Mouse (Mus musculus): ENCODE measurements around the gene Ticam1. TPM values are rescaled to one million over a fixed set of nuclear protein-coding genes. Genes with fewer than 3 reads are reported as not detected.
A peak's percentile ranks its signal among the peaks of the same experiment; 100 is the strongest.

Gene Ticam1
- polyA plus RNA-seq, 1 experiment from 2014 or later = 1.3 TPM

DNA sequence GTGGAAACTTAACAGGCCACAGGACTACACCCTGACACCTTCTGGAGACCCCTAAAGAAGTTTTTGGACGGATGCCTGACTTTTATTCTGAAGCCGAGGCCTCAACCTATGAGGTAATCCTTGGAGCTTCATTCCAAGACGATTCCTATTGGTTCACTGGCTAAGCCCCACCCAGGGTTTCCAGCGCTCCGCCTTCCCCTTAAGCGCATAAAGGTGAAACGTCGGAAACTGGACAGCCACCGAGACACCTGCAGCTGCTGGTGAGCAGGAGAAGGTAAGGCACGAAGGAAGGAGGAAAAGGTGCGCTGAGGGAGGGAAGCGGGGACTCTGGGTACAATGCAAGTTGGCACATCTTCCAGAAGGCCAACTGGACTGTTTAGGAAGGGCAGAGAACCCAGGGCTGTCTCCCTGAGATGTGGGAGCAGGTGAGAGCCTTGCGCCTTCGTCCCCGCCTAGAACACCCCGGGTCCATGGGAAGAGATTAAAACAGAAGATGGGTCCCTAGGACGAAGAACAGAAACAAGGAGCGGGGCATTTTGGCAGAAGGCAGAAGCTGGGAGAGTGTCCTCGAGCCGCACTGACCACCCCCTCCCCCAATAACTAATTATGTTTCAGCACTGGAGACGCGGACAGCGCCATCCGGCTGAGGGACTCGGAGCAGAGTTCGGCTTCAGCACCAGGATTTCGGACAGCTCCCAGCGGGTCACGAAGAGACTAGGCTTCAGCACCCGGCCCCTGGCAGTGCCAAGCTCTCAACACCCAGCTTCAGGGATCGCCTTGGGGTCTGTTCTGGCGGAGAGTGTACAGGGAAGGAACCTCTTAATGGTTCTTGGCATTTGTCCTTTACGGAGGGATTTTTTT, 34.8 kb downstream of the Ticam1 start:
- WGBS = under 1% methylated on average over 33 of the region's 33 CpGs
- ATAC-seq = peak; percentile 84
- H3K27me3 ChIP-seq = peaks cover 42% of the 10 kb centered on the region; the same call in 1 of the 2 replicates
- H3K9me3 ChIP-seq = no peaks in the 10 kb centered on the region
- H3K36me3 ChIP-seq = no peaks in the 10 kb centered on the region
- H3K4me2 ChIP-seq (replicated peaks) = peak overlapping the region; percentile 55
- H3K27ac ChIP-seq = no peak overlapping the region
- peaks cover 6% of the 10 kb centered on the region; the same call in 1 of the 2 replicates for H3K4me1 ChIP-seq (replicated peaks)
- H3K9ac ChIP-seq (replicated peaks) = peak overlapping the region; percentile 58
- H3K4me3 ChIP-seq (replicated peaks) = peak overlapping the region; percentile 45

DNA sequence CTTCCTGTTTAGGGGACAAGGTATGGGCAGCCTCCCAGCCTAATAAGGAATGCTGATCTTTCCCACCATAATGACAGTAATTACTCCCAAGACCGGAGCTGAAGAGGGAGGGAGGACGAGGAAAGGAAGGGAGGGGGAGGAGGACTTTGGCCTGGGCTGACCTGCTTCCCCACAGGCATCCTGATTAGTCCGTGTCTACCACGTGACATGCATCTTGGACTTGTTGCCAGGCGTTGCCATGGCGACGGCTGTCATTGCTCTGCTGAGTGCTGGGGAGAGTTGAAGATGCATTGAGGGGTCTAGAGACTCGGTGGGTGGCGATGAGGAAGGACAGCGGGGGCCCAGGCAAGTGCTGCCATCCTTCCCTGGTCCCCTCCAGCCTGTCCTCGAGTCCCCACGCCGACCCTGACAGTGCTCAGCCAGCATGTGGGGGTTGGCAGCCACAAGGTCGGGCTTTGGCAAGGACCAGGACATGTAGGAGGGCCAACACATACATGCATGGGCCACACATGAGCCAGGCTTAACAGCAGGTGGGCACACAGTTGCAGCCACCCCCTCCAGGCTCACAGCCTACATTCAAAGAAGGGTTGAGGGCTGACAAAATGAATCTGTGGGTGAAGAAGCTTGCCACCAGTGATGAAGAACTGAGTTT, 42.6 kb downstream of the Ticam1 start:
- Histone ChIP-seq H3K27ac (peak overlapping the region; percentile 77), H3K27me3 (peaks cover 7% of the 10 kb centered on the region; the same call in 1 of the 2 replicates), H3K4me3 (replicated peaks) (peak overlapping the region; percentile 18), H3K9me3 (no peaks in the 10 kb centered on the region), H3K9ac (replicated peaks) (peak overlapping the region; percentile 44), H3K36me3 (no peaks in the 10 kb centered on the region), H3K4me2 (replicated peaks) (peak overlapping the region; percentile 51), H3K4me1 (replicated peaks) (peaks cover 17% of the 10 kb centered on the region)
- ATAC-seq = peak; percentile 95
- 3% methylated on average over 14 of the region's 14 CpGs for WGBS

DNA sequence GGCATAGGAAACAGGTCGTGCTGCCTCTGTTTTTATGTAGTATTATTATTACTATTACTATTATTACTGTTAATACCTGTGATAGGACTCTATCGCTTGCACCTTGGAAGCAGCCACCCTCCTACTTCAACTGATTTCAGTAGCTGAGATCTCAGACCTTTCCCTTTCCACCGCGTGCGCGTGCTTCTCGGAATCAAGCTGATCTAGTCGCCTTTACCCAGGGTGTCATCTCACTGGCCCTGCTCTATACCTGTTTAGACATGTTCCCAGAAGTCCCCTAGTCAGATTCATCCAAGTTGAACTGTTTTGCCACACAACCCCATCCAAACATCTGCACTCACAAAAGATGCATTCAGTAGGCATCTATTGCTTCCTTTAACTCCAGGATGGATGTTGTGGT, 43.2 kb downstream of the Ticam1 start:
- Histone ChIP-seq H3K4me3 (replicated peaks) (peak overlapping the region; percentile 14; the same call in 1 of the 2 replicates), H3K4me1 (replicated peaks) (peaks cover 17% of the 10 kb centered on the region), H3K4me2 (replicated peaks) (peak overlapping the region; percentile 51), H3K36me3 (no peaks in the 10 kb centered on the region), H3K9me3 (no peaks in the 10 kb centered on the region), H3K9ac (replicated peaks) (peak overlapping the region; percentile 44), H3K27ac (peak overlapping the region; percentile 77), H3K27me3 (peaks cover 7% of the 10 kb centered on the region; the same call in 1 of the 2 replicates)
- 47% methylated on average over 8 of the region's 8 CpGs for WGBS
- 0 out of 2 replicates have a peak, but pooled peaks have one; percentile 16 for ATAC-seq

DNA sequence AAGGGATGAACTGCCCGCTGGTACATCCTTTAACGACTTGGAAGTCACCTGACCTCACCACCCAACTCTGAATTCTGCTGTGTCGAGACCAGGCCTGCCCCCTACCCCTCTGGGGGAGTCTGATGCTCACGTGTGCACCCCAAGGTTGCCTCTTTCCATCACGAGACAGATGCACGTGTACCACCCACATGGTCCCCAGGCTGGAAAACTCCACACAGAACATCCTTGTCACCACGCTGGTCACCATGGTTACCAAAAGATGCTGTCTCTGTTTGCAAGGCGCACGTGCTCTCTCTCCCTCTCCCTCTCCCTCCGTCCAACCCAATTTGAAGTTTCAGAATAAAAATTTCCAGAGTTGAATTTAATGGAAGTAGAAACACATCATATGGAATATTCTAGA, 46.6 kb downstream of the Ticam1 start:
- ATAC-seq = no peak
- Histone ChIP-seq H3K27ac (no peak overlapping the region), H3K36me3 (no peaks in the 10 kb centered on the region), H3K4me3 (replicated peaks) (no peak overlapping the region), H3K9me3 (no peaks in the 10 kb centered on the region), H3K9ac (replicated peaks) (no peak overlapping the region), H3K4me2 (replicated peaks) (no peak overlapping the region), H3K4me1 (replicated peaks) (peaks cover 14% of the 10 kb centered on the region), H3K27me3 (no peaks in the 10 kb centered on the region)
- 60% methylated on average over 10 of the region's 10 CpGs for WGBS

DNA sequence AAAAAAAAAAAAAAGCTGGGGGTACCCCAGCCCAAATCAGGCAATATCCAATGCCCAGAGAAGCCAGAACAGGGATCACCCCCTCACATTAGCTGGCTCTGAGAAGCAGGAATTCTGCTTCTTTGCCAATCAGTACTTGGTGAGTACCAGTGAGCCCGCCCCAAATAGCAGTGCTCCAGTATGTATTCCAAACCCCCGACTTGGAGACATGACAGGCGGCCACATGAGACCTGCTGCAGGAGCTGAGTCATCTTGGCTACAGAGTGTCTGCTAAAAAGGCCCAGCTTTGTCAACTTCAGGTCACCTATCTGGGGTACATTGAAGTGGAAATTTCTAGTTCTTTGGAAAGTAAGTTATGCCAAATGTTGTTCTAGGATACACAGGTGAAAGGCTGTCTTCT, 50.0 kb downstream of the Ticam1 start:
- Histone ChIP-seq H3K27me3 (no peaks in the 10 kb centered on the region), H3K4me3 (replicated peaks) (no peak overlapping the region), H3K9ac (replicated peaks) (no peak overlapping the region), H3K4me1 (replicated peaks) (no peaks in the 10 kb centered on the region), H3K36me3 (no peaks in the 10 kb centered on the region), H3K9me3 (no peaks in the 10 kb centered on the region), H3K27ac (no peak overlapping the region), H3K4me2 (replicated peaks) (no peak overlapping the region)
- WGBS = 73% methylated on average over 3 of the region's 3 CpGs
- ATAC-seq = no peak

DNA sequence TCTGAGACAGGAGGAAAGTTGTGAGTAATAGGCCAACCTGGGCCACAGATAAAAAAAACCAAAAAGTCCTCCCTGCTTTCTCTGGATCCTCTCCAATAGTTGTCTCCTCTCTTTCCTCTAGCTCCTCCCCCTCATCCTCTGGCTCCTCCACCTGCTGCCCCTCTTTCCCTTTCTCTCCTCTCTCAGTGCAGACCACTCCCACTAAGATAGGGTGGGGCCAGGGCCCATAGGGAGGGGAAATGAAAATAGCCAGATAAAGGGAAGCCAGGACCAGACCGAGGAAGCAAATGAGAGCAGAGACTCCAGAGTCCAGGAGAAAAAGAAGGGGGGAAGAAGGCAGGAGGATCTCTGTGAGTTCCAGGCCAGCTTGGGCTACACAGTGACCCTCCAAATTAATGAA, 51.7 kb downstream of the Ticam1 start:
- Histone ChIP-seq H3K4me1 (replicated peaks) (no peaks in the 10 kb centered on the region), H3K4me3 (replicated peaks) (no peak overlapping the region), H3K4me2 (replicated peaks) (no peak overlapping the region), H3K36me3 (no peaks in the 10 kb centered on the region), H3K27ac (no peak overlapping the region), H3K27me3 (no peaks in the 10 kb centered on the region), H3K9me3 (no peaks in the 10 kb centered on the region), H3K9ac (replicated peaks) (no peak overlapping the region)
- WGBS = 50% methylated on average over 1 of the region's 1 CpGs
- ATAC-seq = no peak

DNA sequence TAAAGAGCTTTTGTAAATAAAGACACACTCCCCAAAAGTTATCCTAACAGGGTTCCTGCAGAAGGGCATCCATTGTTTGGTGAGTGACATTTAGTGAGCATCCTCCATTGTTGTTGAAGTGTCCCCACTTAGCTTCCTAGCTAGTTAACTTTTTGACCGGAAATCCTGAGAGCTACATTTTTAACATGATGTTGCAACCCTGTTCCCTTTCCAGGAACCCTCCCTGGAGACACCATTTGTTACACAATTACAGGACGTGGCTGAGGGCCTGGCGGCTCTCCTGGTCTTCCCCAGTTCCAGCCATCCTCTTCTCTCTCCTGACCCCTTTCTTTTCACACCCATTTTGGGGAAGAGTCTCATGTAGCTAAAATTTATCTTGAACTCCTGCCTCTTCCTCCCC, 56.8 kb downstream of the Ticam1 start:
- Histone ChIP-seq H3K27me3 (no peaks in the 10 kb centered on the region), H3K36me3 (peaks cover 4% of the 10 kb centered on the region; the same call in 1 of the 2 replicates), H3K9me3 (no peaks in the 10 kb centered on the region), H3K27ac (no peak overlapping the region), H3K4me3 (replicated peaks) (no peak overlapping the region; the same call in 1 of the 2 replicates), H3K9ac (replicated peaks) (no peak overlapping the region), H3K4me2 (replicated peaks) (no peak overlapping the region), H3K4me1 (replicated peaks) (peaks cover 25% of the 10 kb centered on the region)
- no peak for ATAC-seq
- WGBS = 79% methylated on average over 3 of the region's 3 CpGs

MicroRNAs encoded within 50 kb of the gene (microRNA counts, 519-probe panel; counts per million panel counts)
- microRNA mmu-miR-7b = 2,141 counts per million, percentile 60 among the panel's probes with 10 or more counts

Small RNAs within 50 kb of the gene (microRNA-seq; reads per million reads assigned to microRNA genes)
- 1,625 reads per million, percentile 83 among the genes with 10 or more reads in this experiment for gene Mir7b

Other genes with a start within 250 kb of the Ticam1 start
- 113 and 123 TPM in 2 replicates for gene Sh3gl1, start 240.2 kb downstream of the Ticam1 start, polyA plus RNA-seq (2015; fragmentation: Nextera tagmentation; extraction: Ambion mirVana)
- 10.1 and 11.0 TPM in 2 replicates for gene Chaf1a, start 236.3 kb downstream of the Ticam1 start, polyA plus RNA-seq (2015; fragmentation: Nextera tagmentation; extraction: Ambion mirVana)
- gene Ubxn6, start 201.8 kb downstream of the Ticam1 start, polyA plus RNA-seq (2015; fragmentation: Nextera tagmentation; extraction: Ambion mirVana) = 73.7 and 78.6 TPM in 2 replicates
- gene Hdgfl2, start 197.2 kb downstream of the Ticam1 start, polyA plus RNA-seq (2015; fragmentation: Nextera tagmentation; extraction: Ambion mirVana) = 156 and 159 TPM in 2 replicates
- gene Plin4, start 167.0 kb downstream of the Ticam1 start, polyA plus RNA-seq (2015; fragmentation: Nextera tagmentation; extraction: Ambion mirVana) = 0.04 and 0.11 TPM in 2 replicates
- 0.43 and 0.55 TPM in 2 replicates for gene Plin5, start 159.2 kb downstream of the Ticam1 start, polyA plus RNA-seq (2015; fragmentation: Nextera tagmentation; extraction: Ambion mirVana)
- 0.15 TPM in 1 of 2 replicates, not detected in the other for gene Lrg1, start 154.8 kb downstream of the Ticam1 start, polyA plus RNA-seq (2015; fragmentation: Nextera tagmentation; extraction: Ambion mirVana)
- gene Sema6b, start 136.4 kb downstream of the Ticam1 start, polyA plus RNA-seq (2015; fragmentation: Nextera tagmentation; extraction: Ambion mirVana) = 7.6 and 10.4 TPM in 2 replicates
- 8.2 and 8.7 TPM in 2 replicates for gene Tnfaip8l1, start 114.3 kb downstream of the Ticam1 start, polyA plus RNA-seq (2015; fragmentation: Nextera tagmentation; extraction: Ambion mirVana)
- 64.6 and 68.4 TPM in 2 replicates for gene Mydgf, start 92.9 kb downstream of the Ticam1 start, polyA plus RNA-seq (2015; fragmentation: Nextera tagmentation; extraction: Ambion mirVana)
- gene Dpp9, start 57.9 kb downstream of the Ticam1 start, polyA plus RNA-seq (2015; fragmentation: Nextera tagmentation; extraction: Ambion mirVana) = 26.6 and 29.3 TPM in 2 replicates
- gene Fem1a, start 20.0 kb downstream of the Ticam1 start, polyA plus RNA-seq (2015; fragmentation: Nextera tagmentation; extraction: Ambion mirVana) = 18.1 and 19.4 TPM in 2 replicates
- 14.8 and 16.7 TPM in 2 replicates for gene Plin3, start 16.1 kb upstream of the Ticam1 start, polyA plus RNA-seq (2015; fragmentation: Nextera tagmentation; extraction: Ambion mirVana)
- not detected in 2 replicates for gene Arrdc5, start 23.5 kb upstream of the Ticam1 start, polyA plus RNA-seq (2015; fragmentation: Nextera tagmentation; extraction: Ambion mirVana)
- 59.9 and 62.8 TPM in 2 replicates for gene Uhrf1, start 26.5 kb upstream of the Ticam1 start, polyA plus RNA-seq (2015; fragmentation: Nextera tagmentation; extraction: Ambion mirVana)
- 62.1 and 77.3 TPM in 2 replicates for gene Kdm4b, start 49.3 kb upstream of the Ticam1 start, polyA plus RNA-seq (2015; fragmentation: Nextera tagmentation; extraction: Ambion mirVana)
- 278 and 317 TPM in 2 replicates for gene Ptprs, start 199.7 kb upstream of the Ticam1 start, polyA plus RNA-seq (2015; fragmentation: Nextera tagmentation; extraction: Ambion mirVana)
- 0.17 TPM in 1 of 2 replicates, not detected in the other for gene Znrf4, start 235.6 kb upstream of the Ticam1 start, polyA plus RNA-seq (2015; fragmentation: Nextera tagmentation; extraction: Ambion mirVana)